Mouse (Mus musculus) liver, postnatal 0 days (tissue): ENCODE measurements at regions not wholly inside any gene's neighbourhood (a gene's known extent, or its start where the extent isn't known, plus 50 kb on each side); places are given as distances from the start of the nearest gene placed in this dataset.

ENCODE experiments used
- ATAC-seq: fragments of 200-750 bp; cut with Nextera tagmentation; 2 replicates; pipeline ENCODE4 v1.8.0; 2017; ENCODE audit warnings: mild to moderate bottlenecking, moderate library complexity
- DNase-seq: peaks from one replicate; pipeline ENCODE4 v3.0.0-alpha.2; 2016
- H3K27ac ChIP-seq: fragments of 300-500 bp; sonication (generic); 2 replicates; pipeline ENCODE4 v1.5.1; 2014; ENCODE audit warnings: antibody characterized with exemption, moderate library complexity, mild to moderate bottlenecking, low read depth
- H3K27me3 ChIP-seq: fragments of 300-500 bp; sonication (generic); 2 replicates; pipeline ENCODE4 v1.6.1; 2014; ENCODE audit warnings: low read length, control low read depth, mixed read lengths; ENCODE audit not compliant: insufficient read depth
- H3K36me3 ChIP-seq: fragments of 300-500 bp; sonication (generic); replicated peaks from 2 replicates; pipeline ENCODE4 v1.6.1; 2014; ENCODE audit warnings: mild to moderate bottlenecking, control low read depth, low read length, moderate library complexity, mixed read lengths; ENCODE audit not compliant: insufficient read depth
- H3K4me1 ChIP-seq: fragments of 300-500 bp; sonication (generic); 2 replicates; pipeline ENCODE4 v1.6.1; 2014; ENCODE audit warnings: antibody characterized with exemption, mild to moderate bottlenecking, control low read depth; ENCODE audit not compliant: insufficient read depth
- H3K4me2 ChIP-seq: fragments of 300-500 bp; sonication (generic); 2 replicates; pipeline ENCODE4 v1.6.1; 2014; ENCODE audit warnings: low read depth, mild to moderate bottlenecking, low read length, moderate library complexity, mixed read lengths
- H3K4me3 ChIP-seq: fragments of 300-500 bp; sonication (generic); 2 replicates; pipeline ENCODE4 v1.5.1; 2014; ENCODE audit warnings: low read depth, low read length
- H3K9ac ChIP-seq: fragments of 300-500 bp; sonication (generic); replicated peaks from 2 replicates; pipeline ENCODE4 v1.6.1; 2014; ENCODE audit warnings: mild to moderate bottlenecking, moderate library complexity
- H3K9me3 ChIP-seq: fragments of 300-500 bp; sonication (generic); 2 replicates; pipeline ENCODE4 v1.6.1; 2016; ENCODE audit warnings: mild to moderate bottlenecking, control low read depth, low read length, mixed read lengths
- CTCF ChIP-seq: sonication (generic); IDR thresholded peaks from 2 replicates; pipeline ENCODE4 v1.5.1; 2016; ENCODE audit warnings: antibody characterized with exemption, low read depth
- EP300 ChIP-seq: IDR thresholded peaks from 2 replicates; pipeline ENCODE4 v1.6.1; 2016; ENCODE audit warnings: antibody characterized with exemption, low read depth, mild to moderate bottlenecking
- WGBS: fragments of 180-500 bp; shearing (Covaris S2); extraction: QIAGEN DNeasy Blood & Tissue Kit; methylation state at CpG from one replicate; pipeline ENCODE4 v1.1.7; 2014; ENCODE audit not compliant: insufficient replicate concordance; 5-methylcytosine and 5-hydroxymethylcytosine counted together

DNA sequence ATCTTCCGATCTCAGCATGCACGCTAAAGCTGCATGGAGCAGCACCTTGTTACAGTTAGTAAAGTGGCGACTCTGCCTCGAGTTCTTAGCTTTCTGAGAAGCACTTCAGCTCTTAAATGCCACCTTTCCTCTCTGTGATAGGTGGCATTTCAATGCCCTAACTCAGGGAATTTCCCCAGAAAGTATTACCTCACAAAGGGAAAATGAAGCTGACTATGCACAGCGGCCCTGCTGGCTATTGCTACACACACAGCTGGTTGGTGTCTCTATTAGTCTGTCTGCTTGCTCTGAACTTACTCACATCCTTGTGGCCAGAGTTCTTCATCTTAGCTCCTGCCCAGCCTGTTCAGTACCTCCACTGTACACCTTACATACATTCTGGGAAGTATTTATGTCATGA lies 650.4 kb downstream of the Epha7 start:
- DNase-seq = no peak
- Histone ChIP-seq H3K9ac (no peak overlapping the region), H3K36me3 (no peaks in the 10 kb centered on the region), H3K27me3 (no peaks in the 10 kb centered on the region), H3K4me3 (no peak overlapping the region), H3K4me2 (no peak overlapping the region), H3K4me1 (no peaks in the 10 kb centered on the region), H3K27ac (no peak overlapping the region), H3K9me3 (no peaks in the 10 kb centered on the region)
- 79% methylated on average over 5 of the region's 5 CpGs for WGBS
- ATAC-seq = no peak
- no peak for TF ChIP-seq EP300
- no peak for TF ChIP-seq CTCF

DNA sequence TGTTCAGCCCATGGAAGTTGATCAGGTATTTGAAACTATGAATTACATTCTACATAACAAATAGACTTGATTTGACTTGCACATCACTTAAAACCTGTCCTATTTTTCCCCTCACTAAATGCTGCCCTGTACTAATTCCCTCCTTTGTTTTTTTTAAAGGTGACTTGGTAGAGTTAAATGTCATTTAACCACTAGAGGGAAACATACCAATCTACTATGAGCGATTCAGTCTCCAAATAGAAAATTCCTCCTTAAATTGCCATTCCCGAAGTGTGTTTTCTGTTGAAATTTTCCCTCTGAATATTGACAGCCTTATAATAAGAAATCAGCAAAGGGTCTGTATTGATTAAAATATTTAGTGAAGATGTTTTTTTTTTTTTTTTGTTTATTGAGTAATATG lies 653.4 kb downstream of the Epha7 start:
- no peak overlapping the region for H3K27ac ChIP-seq
- no peak for ATAC-seq
- WGBS = 80% methylated on average over 2 of the region's 2 CpGs

DNA sequence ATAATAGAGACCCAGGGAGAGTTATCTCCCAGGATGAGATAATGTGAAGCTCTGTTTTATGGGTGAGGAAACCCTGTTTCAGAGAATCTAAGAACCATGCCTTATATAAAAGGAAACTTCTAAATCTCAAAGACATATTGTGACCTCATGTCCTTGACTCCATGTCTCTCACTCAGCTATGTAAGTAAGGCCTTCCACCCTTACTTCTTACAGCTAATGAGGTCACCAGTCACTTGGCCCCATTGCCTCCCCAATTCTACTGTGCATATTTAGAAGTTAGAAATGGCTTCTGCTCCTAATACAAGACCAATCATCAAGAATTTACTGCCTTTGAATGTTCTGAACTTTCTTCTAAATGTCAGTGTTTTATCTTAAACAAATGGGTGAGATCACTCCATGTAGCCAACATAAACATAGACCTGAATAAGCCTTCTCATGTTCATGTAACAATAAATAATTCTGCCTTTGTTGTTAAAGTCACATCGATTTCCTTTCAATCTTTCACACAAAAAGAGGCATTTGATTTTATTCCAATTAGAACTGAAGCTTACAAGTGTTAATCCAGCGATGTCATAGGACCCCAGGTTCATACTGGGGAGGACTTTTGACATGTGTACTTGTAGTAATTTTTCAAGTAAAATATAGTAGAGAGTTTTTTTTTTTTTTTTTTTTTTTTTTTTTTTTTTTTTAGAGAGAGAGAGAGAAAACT lies 667.6 kb downstream of the Epha7 start:
- no peaks in the 10 kb centered on the region for H3K9me3 ChIP-seq
- H3K27ac ChIP-seq = no peak overlapping the region
- no peaks in the 10 kb centered on the region for H3K36me3 ChIP-seq
- TF ChIP-seq EP300 (no peak), CTCF (no peak)
- WGBS = 62% methylated on average over 2 of the region's 2 CpGs
- H3K4me1 ChIP-seq = no peaks in the 10 kb centered on the region
- no peak overlapping the region for H3K4me3 ChIP-seq
- H3K9ac ChIP-seq = no peak overlapping the region
- ATAC-seq (no peak), DNase-seq (no peak)
- H3K4me2 ChIP-seq = no peak overlapping the region
- H3K27me3 ChIP-seq = no peaks in the 10 kb centered on the region

More for the DNA sequence above, 653.4 kb downstream of the Epha7 start:
- no peak for DNase-seq
- H3K36me3 ChIP-seq = no peaks in the 10 kb centered on the region
- no peak for TF ChIP-seq CTCF
- no peak for TF ChIP-seq EP300
- no peaks in the 10 kb centered on the region for H3K27me3 ChIP-seq
- H3K9me3 ChIP-seq = no peaks in the 10 kb centered on the region
- no peak overlapping the region for H3K9ac ChIP-seq
- no peak overlapping the region for H3K4me2 ChIP-seq
- no peak overlapping the region for H3K4me3 ChIP-seq
- H3K4me1 ChIP-seq = no peaks in the 10 kb centered on the region

DNA sequence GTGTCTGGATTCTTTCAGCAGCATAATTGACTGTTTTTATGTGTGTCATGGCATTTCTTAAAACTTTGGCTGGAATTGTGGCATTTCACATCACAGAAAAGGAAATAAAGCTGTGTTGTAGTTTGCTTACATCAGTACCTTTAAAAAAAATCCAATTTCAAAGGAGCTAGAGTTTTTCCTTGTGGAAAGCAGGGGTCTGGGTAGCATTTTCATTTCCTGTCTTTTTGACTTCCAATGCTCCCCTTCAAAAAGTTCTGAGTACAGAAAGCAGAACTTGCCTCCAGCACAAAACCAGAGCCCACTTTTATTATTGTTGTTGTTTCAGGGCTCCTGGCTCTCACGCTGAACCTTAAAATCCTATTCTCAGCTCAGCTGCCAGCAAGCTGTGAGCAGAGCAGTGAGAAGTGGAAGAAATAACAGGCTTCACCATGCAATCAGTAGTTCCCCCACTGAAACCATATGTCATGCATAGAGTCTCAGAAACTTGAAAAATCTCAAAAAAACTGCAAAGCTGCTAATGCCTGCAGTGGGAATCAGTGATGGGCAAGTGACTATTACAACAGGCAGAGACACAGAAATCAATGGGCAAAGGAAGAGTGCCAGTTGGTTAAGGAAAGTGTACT lies 668.3 kb downstream of the Epha7 start:
- ATAC-seq = no peak
- 63% methylated on average over 1 of the region's 1 CpGs for WGBS
- Histone ChIP-seq H3K4me2 (no peak overlapping the region), H3K9ac (no peak overlapping the region), H3K27ac (no peak overlapping the region), H3K4me3 (no peak overlapping the region), H3K9me3 (no peaks in the 10 kb centered on the region), H3K27me3 (no peaks in the 10 kb centered on the region), H3K36me3 (no peaks in the 10 kb centered on the region), H3K4me1 (no peaks in the 10 kb centered on the region)
- TF ChIP-seq EP300 (no peak), CTCF (no peak)
- DNase-seq = no peak

DNA sequence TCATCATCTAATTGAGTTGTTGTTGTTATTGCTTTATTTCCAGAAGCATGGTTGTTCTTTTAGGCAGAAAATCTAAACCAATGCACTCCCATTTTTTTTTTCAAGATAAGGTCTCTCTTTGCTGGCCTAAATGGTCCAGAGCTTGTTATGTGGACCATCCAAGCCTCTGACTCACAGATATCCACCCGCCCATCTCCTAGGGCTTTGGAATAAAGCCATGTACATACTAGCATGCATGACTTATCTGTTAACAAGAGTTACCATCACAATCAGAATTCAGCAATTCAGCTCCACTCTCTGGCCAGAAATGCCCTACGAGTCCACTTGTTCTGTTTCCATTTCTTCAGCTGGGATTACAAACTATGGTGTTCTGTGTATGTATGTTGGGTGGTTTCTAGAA lies 669.5 kb downstream of the Epha7 start:
- H3K27ac ChIP-seq = no peak overlapping the region
- no peaks in the 10 kb centered on the region for H3K36me3 ChIP-seq
- H3K9ac ChIP-seq = no peak overlapping the region
- H3K9me3 ChIP-seq = no peaks in the 10 kb centered on the region
- H3K4me3 ChIP-seq = no peak overlapping the region
- DNase-seq = no peak
- no peak overlapping the region for H3K4me2 ChIP-seq
- H3K27me3 ChIP-seq = no peaks in the 10 kb centered on the region
- no peak for ATAC-seq
- no peaks in the 10 kb centered on the region for H3K4me1 ChIP-seq
- WGBS = 81% methylated on average over 2 of the region's 2 CpGs
- no peak for TF ChIP-seq EP300

DNA sequence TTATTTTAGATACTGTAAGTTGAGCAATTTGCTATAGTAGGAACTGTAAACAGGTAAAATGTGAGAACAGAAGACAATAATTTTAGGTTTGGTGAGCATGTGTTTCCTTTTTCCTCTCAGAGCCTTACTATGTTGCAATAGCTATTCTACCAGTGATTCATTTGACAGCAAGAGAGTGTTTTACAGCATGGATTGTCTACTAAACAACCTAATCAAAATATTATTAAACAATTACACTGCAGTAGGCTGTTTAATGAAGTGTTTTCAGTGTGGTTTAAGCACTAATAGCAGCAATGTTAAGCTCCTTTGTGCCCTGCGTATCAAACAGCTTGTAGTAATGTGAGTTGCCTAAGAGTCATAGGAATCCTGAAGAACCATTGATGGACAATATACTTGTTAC lies 687.9 kb downstream of the Epha7 start:
- no peak for TF ChIP-seq CTCF
- TF ChIP-seq EP300 = no peak
- WGBS = 84% methylated on average over 1 of the region's 1 CpGs
- DNase-seq (no peak), ATAC-seq (no peak)
- H3K4me2 ChIP-seq = no peak overlapping the region
- H3K9me3 ChIP-seq = no peaks in the 10 kb centered on the region
- H3K4me1 ChIP-seq = no peaks in the 10 kb centered on the region
- no peak overlapping the region for H3K27ac ChIP-seq
- H3K9ac ChIP-seq = no peak overlapping the region
- H3K36me3 ChIP-seq = no peaks in the 10 kb centered on the region
- no peak overlapping the region for H3K4me3 ChIP-seq
- no peaks in the 10 kb centered on the region for H3K27me3 ChIP-seq
